Mouse (Mus musculus) left cerebral cortex, adult 2 months (tissue): Measurements from ENCODE around the gene Fosl1. TPM values are rescaled to one million over a fixed set of nuclear protein-coding genes. Genes with fewer than 3 reads are reported as not detected.
"Not testable (repeated sequence)": the region's sequence is repeated elsewhere in the genome, so short reads cannot be mapped to it uniquely, and the experiment has no call there.

Experiments
- DNase-seq, 2 experiments: peaks; one replicate each; pipeline ENCODE4 v3.0.0; 2021 to 2022; ENCODE audit warnings: low spot score in 2 of 2, mixed read lengths in 1 of 2; ENCODE audit errors: extremely low spot score in 1 of 2
- H3K27ac ChIP-seq: fragments of 200-600 bp; 2 replicates; pipeline ENCODE4 v1.8.1; 2022
- H3K4me3 ChIP-seq: fragments of 200-600 bp; 2 replicates; pipeline ENCODE4 v1.8.1; 2022
- CTCF ChIP-seq: fragments of 200-600 bp; IDR thresholded peaks from 2 replicates; pipeline ENCODE4 v1.8.1; 2022; ENCODE audit warnings: antibody characterized with exemption, mild to moderate bottlenecking, moderate library complexity
- intact Hi-C: fragments of 180-260 bp; cut with DNase I; formaldehyde crosslinking; loops from one replicate; pipeline ENCODE4 v1.15.1; 2025
- total RNA-seq, 2 experiments: library from RNA; stranded (reverse); gene quantifications; 2 replicates each; pipeline ENCODE4 v1.2.3; 2021

Gene Fosl1
- total RNA-seq, 2 experiments from 2014 or later, result 0.65 TPM; not detected in 1

- intact Hi-C loops, result loop anchor here (2.0 kb wide), 2 partner anchors 31 to 121 kb away; partner anchors contain the start of genes Banf1, Ccdc85b and Eif1ad
- peak within 1 kb of the TSS; percentile 91 for H3K4me3 ChIP-seq
- DNase-seq, result peak; percentile 91 to 93
- peak within 1 kb of the TSS; percentile 99 for H3K27ac ChIP-seq
- TF ChIP-seq CTCF, result peak; percentile 74
These were observed 40.6 kb downstream of the Fosl1 start, which contains the start of gene Mus81 for GRCm38 (mm10) chr19:5487768-5488550. Gene Mus81, minus strand, starts transcription at chr19:5488402.

- DNase-seq, result peak; percentile 96 to 97
- Histone ChIP-seq H3K27ac (peak overlapping the region; percentile 99), H3K4me3 (peak overlapping the region; percentile 91)
- TF ChIP-seq CTCF, result no peak; the same call in 1 of the 2 replicates
- intact Hi-C loops, result loop anchor here (2.0 kb wide), 2 partner anchors 32 to 122 kb away; partner anchors contain the start of genes Banf1, Ccdc85b and Eif1ad
These were observed 41.7 kb downstream of the Fosl1 start for GRCm38 (mm10) chr19:5488878-5489571.

- DNase-seq, result not testable (repeated sequence)
- H3K27ac ChIP-seq, result peak overlapping the region; percentile 99
- H3K4me3 ChIP-seq, result peak overlapping the region; percentile 91
- intact Hi-C loops, result loop anchor here (1.0 to 2.0 kb wide), 4 partner anchors 21 to 123 kb away; partner anchors contain the start of genes Banf1, Ccdc85b, Drap1 and Eif1ad
These were observed 42.4 kb downstream of the Fosl1 start for GRCm38 (mm10) chr19:5489721-5490120.

- H3K27ac ChIP-seq, result peak within 1 kb of the TSS; percentile 99
- peak within 1 kb of the TSS; percentile 91 for H3K4me3 ChIP-seq
- DNase-seq, result peak; percentile 93 to 95
- intact Hi-C loops, result loop anchor here (1.0 to 2.0 kb wide), 2 partner anchors 20 to 66 kb away; partner anchors contain the start of genes Drap1 and Snx32
- TF ChIP-seq CTCF, result no peak
These were observed 43.1 kb downstream of the Fosl1 start, which contains the start of gene Cfl1 for GRCm38 (mm10) chr19:5490313-5490897. Gene Cfl1, plus strand, starts transcription at chr19:5490455.

- intact Hi-C loops, result loop anchor here (1.0 to 2.0 kb wide), 2 partner anchors 20 to 67 kb away; partner anchors contain the start of genes Drap1 and Snx32
- no peak for TF ChIP-seq CTCF
- peak overlapping the region; percentile 91 for H3K4me3 ChIP-seq
- DNase-seq, result peak; percentile 77 to 78
- H3K27ac ChIP-seq, result peak overlapping the region; percentile 99
These were observed 43.8 kb downstream of the Fosl1 start for GRCm38 (mm10) chr19:5490898-5491708.

- no peak for DNase-seq
- intact Hi-C loops, result no loop called here
- TF ChIP-seq CTCF, result no peak
- H3K4me3 ChIP-seq, result no peak overlapping the region
- no peak overlapping the region for H3K27ac ChIP-seq
These were observed 45.3 kb downstream of the Fosl1 start for GRCm38 (mm10) chr19:5492641-5493040.

GRCm38 (mm10) chr19:5493301-5493721 is 46.0 kb downstream of the Fosl1 start:
- H3K27ac ChIP-seq, intact Hi-C loops: not testable (repeated sequence)

GRCm38 (mm10) chr19:5494314-5494713 is 47.0 kb downstream of the Fosl1 start:
- H3K4me3 ChIP-seq, result no peak overlapping the region
- DNase-seq, result no peak
- TF ChIP-seq CTCF, result no peak
- intact Hi-C loops, result no loop called here
- H3K27ac ChIP-seq, result no peak overlapping the region

More at GRCm38 (mm10) chr19:5493301-5493721, 46.0 kb downstream of the Fosl1 start:
- DNase-seq, H3K4me3 ChIP-seq: not testable (repeated sequence)

GRCm38 (mm10) chr19:5495353-5496051 is 48.2 kb downstream of the Fosl1 start:
- no peak for DNase-seq
- H3K27ac ChIP-seq, result no peak overlapping the region
- H3K4me3 ChIP-seq, result no peak overlapping the region
- intact Hi-C loops, result no loop called here
- no peak for TF ChIP-seq CTCF

GRCm38 (mm10) chr19:5496052-5496370 is 48.7 kb downstream of the Fosl1 start:
- Histone ChIP-seq H3K4me3 (no peak overlapping the region), H3K27ac (no peak overlapping the region)
- DNase-seq, result no peak
- intact Hi-C loops, result no loop called here
- no peak for TF ChIP-seq CTCF
